Mouse (Mus musculus): ENCODE results near the gene Phldb2. TPM values are rescaled to one million over a fixed set of nuclear protein-coding genes. Genes with fewer than 3 reads are reported as not detected.

Phldb2 gene
- total and polyA plus RNA-seq, 2 experiments from 2014 or later: 4.2 to 25.2 TPM

DNA sequence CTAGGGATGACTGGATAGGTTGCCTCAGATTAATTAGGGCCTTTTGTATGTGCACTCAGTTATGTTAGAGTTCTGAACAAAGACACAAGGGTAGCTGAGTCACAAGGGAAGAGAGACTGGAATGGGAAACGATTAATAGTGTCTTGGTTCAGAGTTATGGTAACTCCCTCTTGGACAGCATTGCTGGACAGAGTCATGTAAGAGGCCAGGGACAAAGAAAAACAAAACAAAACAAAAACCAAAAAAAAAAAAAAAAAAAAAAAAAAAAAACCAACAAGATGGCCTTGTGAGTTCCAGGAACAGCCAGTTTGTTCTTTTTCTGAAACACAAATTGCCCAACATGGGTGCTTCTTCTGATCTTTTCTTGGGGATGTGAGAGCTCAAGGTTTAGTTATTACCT, 32.8 kb upstream of the Phldb2 start:
- H3K4me1 ChIP-seq (ENCODE audit: insufficient read depth): no peaks in the 10 kb centered on the region
- H3K27ac ChIP-seq (ENCODE audit: low read depth, low read length): no peak overlapping the region
- DNase-seq (no peak), ATAC-seq (no peak)
- no peak for TF ChIP-seq CTCF (IDR thresholded peaks at IDR 0.05; ENCODE audit: low read depth)
- no peaks in the 10 kb centered on the region for H3K27me3 ChIP-seq (ENCODE audit: insufficient read depth, low read length)
- WGBS: 30% methylated on average over 1 of the region's 1 CpGs
- no peak overlapping the region for H3K9ac ChIP-seq
- H3K4me3 ChIP-seq (ENCODE audit: low read depth, low read length): no peak overlapping the region
- H3K36me3 ChIP-seq (ENCODE audit: insufficient read depth): no peaks in the 10 kb centered on the region
- H3K9me3 ChIP-seq (ENCODE audit: low read length): no peaks in the 10 kb centered on the region
- no peak overlapping the region for H3K4me2 ChIP-seq (ENCODE audit: low read depth)

DNA sequence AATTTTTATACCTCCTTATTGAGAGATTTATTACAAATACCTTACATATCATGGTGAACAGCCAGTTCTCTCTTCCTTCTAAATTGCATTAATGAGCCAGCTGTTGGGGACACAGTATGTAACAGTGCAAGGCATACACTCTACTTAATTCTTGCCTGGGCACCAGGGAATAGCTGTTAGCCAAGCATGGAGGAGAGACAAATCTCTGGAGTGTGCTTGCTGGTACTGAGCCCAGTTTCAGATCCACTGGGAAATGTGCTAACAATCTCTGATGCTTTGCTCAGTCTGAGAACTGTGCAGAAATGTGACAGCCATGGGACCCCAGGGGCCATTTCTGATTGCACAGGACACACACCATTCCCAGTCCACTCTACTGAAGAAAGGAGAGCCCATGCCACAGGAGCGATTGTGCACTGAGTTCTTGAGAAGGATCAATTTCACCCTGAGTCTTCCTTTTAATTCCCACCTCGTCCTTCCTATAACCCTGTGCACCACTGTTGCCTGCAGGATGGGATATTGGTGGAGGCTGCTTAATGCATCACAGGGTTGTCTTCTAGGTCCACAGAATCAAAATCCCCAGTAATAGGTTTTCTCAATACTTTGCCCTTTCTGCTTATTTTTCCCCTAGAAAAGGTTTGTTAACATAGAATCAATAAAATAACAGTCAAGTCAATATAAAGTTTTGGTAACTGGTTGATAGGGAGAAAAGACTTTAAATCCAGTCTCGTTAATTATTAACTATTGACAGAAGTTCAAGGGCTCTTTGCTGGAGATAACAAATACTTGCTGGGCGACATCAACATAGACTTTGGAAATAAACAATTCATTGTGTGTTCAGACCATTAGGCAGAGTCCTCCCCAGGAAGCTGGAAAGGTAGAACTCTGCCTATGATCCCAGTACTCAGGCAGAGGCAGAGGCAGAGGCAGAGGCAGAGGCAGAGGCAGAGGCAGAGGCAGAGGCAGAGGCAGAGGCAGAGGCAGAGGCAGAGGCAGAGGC, 31.5 kb upstream of the Phldb2 start:
- ATAC-seq (no peak), DNase-seq (no peak)
- no peak overlapping the region for H3K4me3 ChIP-seq (ENCODE audit: low read depth, low read length)
- no peak overlapping the region for H3K9ac ChIP-seq
- no peak overlapping the region for H3K4me2 ChIP-seq (ENCODE audit: low read depth)
- H3K27ac ChIP-seq (ENCODE audit: low read depth, low read length): no peak overlapping the region
- no peaks in the 10 kb centered on the region for H3K36me3 ChIP-seq (ENCODE audit: insufficient read depth)
- WGBS: 78% methylated on average over 4 of the region's 4 CpGs
- TF ChIP-seq CTCF (IDR thresholded peaks at IDR 0.05; ENCODE audit: low read depth): no peak
- H3K27me3 ChIP-seq (ENCODE audit: insufficient read depth, low read length): no peaks in the 10 kb centered on the region
- H3K4me1 ChIP-seq (ENCODE audit: insufficient read depth): no peaks in the 10 kb centered on the region
- no peaks in the 10 kb centered on the region for H3K9me3 ChIP-seq (ENCODE audit: low read length)

DNA sequence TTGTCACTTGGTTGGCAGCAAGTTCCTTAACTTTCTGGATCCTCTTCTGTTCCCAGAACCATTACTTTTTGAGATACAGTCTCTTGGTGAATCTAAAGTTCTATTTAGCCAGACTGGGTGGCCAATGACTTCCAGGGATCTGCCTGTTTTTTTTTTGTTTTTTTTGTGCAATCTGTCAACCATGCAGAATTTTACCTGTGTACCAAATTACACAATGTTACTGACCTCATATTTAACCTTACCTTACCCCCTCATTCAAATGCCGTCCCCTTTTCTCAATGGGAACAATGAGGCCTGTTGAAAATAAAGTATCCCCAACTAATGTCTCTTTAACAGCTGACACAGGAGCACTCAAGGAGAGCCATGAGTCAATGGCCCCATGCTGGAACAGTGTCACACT, 22.9 kb upstream of the Phldb2 start:
- no peak for ATAC-seq
- H3K9ac ChIP-seq: no peak overlapping the region
- no peak overlapping the region for H3K4me2 ChIP-seq (ENCODE audit: low read depth)
- no peak overlapping the region for H3K4me3 ChIP-seq (ENCODE audit: low read depth, low read length)
- no peak for TF ChIP-seq CTCF (IDR thresholded peaks at IDR 0.05; ENCODE audit: low read depth)
- H3K27ac ChIP-seq (ENCODE audit: low read depth, low read length): no peak overlapping the region
- H3K27me3 ChIP-seq (ENCODE audit: insufficient read depth, low read length): no peaks in the 10 kb centered on the region
- 84% methylated on average over 1 of the region's 1 CpGs for WGBS
- DNase-seq: no peak
- H3K36me3 ChIP-seq (ENCODE audit: insufficient read depth): 0 out of 2 replicates have a peak, but pooled peaks cover 3% of the 10 kb centered on the region
- H3K9me3 ChIP-seq (ENCODE audit: low read length): no peaks in the 10 kb centered on the region
- H3K4me1 ChIP-seq (ENCODE audit: insufficient read depth): no peaks in the 10 kb centered on the region

DNA sequence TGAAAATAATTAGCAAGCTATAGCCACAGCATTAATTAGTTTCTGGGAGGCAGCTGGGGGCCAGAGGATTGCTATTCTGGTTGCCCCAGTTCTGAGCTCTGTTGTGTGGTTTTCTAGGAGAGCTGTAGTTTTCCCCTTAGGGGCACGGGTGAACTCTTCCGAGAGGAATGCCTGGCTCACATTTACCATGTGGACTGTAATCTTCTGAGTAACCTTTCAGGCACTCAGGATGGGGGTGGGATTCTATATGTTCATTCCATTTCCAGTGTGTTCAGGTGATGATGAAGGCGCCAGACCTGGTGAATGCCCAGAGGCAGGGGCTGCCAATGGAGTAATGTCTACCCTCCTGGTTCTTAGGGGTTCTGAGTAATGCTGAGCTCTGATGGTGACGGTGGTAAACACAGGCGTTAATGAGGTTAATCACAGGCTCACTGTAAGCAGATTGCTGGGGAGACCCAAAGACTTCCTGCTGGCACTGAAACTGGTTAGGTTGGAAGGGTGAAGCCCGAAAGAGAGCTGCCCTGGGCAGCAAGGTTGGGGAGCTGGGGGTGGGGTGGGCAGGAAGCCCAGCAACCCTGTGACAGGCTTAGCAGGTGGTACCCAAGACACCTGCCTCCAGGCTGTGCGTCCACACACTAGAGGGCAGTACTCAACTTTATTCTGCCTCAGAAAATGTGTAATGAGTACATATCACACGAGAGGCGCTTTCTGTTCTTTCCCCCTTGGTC, 20.7 kb upstream of the Phldb2 start:
- Histone ChIP-seq H3K9ac (no peak overlapping the region), H3K4me1 (ENCODE audit: insufficient read depth) (no peaks in the 10 kb centered on the region), H3K4me3 (ENCODE audit: low read depth, low read length) (no peak overlapping the region), H3K27me3 (ENCODE audit: insufficient read depth, low read length) (no peaks in the 10 kb centered on the region), H3K27ac (ENCODE audit: low read depth, low read length) (no peak overlapping the region), H3K4me2 (ENCODE audit: low read depth) (no peak overlapping the region), H3K36me3 (ENCODE audit: insufficient read depth) (0 out of 2 replicates have a peak, but pooled peaks cover 3% of the 10 kb centered on the region), H3K9me3 (ENCODE audit: low read length) (no peaks in the 10 kb centered on the region)
- DNase-seq (no peak), ATAC-seq (peak; percentile 12; the same call in 1 of the 2 replicates)
- 52% methylated on average over 9 of the region's 9 CpGs for WGBS
- no peak for TF ChIP-seq CTCF (IDR thresholded peaks at IDR 0.05; ENCODE audit: low read depth)

DNA sequence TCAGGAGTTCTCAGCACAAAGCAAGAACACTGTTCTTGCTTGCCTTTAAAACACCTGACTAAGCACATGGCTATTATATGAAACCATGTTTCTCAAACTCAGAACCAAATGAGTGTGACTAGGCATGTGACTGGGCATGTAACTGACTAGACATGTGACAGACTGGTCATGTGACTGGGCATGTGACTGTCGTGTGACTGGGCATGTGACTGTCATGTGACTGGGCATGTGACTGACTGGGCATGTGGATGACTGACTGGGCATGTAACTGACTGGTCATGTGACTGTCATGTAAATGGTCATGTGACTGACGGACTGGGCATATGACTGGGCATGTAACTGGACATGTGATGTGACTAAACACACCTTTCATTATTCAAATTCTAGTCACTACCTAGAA, 16.8 kb upstream of the Phldb2 start:
- Histone ChIP-seq H3K4me2 (ENCODE audit: low read depth) (no peak overlapping the region), H3K27me3 (ENCODE audit: insufficient read depth, low read length) (no peaks in the 10 kb centered on the region), H3K27ac (ENCODE audit: low read depth, low read length) (no peak overlapping the region), H3K36me3 (ENCODE audit: insufficient read depth) (0 out of 2 replicates have a peak, but pooled peaks cover 3% of the 10 kb centered on the region), H3K4me1 (ENCODE audit: insufficient read depth) (no peaks in the 10 kb centered on the region), H3K4me3 (ENCODE audit: low read depth, low read length) (no peak overlapping the region), H3K9me3 (ENCODE audit: low read length) (no peaks in the 10 kb centered on the region), H3K9ac (no peak overlapping the region)
- 92% methylated on average over 2 of the region's 2 CpGs for WGBS
- no peak for ATAC-seq
- TF ChIP-seq CTCF (IDR thresholded peaks at IDR 0.05; ENCODE audit: low read depth): no peak
- no peak for DNase-seq

DNA sequence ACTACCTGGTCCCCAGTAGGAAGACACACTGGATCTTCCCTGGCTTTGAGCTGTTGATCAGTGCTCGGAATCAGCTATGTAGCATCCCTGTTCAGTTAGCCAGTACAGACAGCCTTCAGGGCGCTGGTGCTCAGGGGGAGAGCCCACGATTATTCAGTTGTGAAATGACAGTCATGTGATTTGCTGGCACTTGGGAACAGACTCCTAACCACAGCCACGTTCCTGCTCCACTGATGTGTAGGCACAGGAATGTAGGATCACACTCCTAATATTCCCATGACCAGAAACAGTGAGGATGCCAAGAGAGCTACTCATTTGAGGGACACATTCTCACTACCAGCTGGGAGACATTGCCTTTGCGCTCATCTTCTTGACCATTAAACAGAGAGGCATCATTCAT, 15.3 kb upstream of the Phldb2 start:
- ATAC-seq (no peak), DNase-seq (no peak)
- no peaks in the 10 kb centered on the region for H3K27me3 ChIP-seq (ENCODE audit: insufficient read depth, low read length)
- 0 out of 2 replicates have a peak, but pooled peaks cover 3% of the 10 kb centered on the region for H3K36me3 ChIP-seq (ENCODE audit: insufficient read depth)
- no peak overlapping the region for H3K4me2 ChIP-seq (ENCODE audit: low read depth)
- no peak overlapping the region for H3K4me3 ChIP-seq (ENCODE audit: low read depth, low read length)
- no peak overlapping the region for H3K9ac ChIP-seq
- H3K9me3 ChIP-seq (ENCODE audit: low read length): no peaks in the 10 kb centered on the region
- H3K4me1 ChIP-seq (ENCODE audit: insufficient read depth): no peaks in the 10 kb centered on the region
- 76% methylated on average over 5 of the region's 5 CpGs for WGBS
- H3K27ac ChIP-seq (ENCODE audit: low read depth, low read length): no peak overlapping the region
- no peak for TF ChIP-seq CTCF (IDR thresholded peaks at IDR 0.05; ENCODE audit: low read depth)

DNA sequence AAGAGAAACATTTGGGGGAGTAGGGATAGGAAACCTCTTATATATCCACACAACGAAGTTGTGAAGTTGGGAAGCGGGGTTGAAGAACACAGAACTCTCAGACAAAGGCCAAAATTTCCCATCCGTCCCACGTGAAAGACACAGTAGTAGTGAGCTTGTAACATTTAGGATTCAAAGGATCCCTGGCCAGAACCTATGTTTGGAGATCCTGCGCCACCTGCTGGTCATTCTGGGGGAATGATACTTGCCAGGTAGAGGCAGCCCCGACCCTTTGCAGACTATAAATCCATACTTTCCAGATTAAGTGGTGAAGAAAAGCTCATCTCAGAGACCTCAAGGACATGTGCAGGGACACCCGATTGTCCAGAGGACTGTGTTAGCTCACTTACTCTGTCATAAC, 14.1 kb upstream of the Phldb2 start:
- peak; percentile 94 for ATAC-seq
- 12% methylated on average over 7 of the region's 7 CpGs for WGBS
- TF ChIP-seq CTCF (IDR thresholded peaks at IDR 0.05; ENCODE audit: low read depth): peak; percentile 94

More for the DNA sequence above, 14.1 kb upstream of the Phldb2 start:
- Histone ChIP-seq H3K27me3 (ENCODE audit: insufficient read depth, low read length) (no peaks in the 10 kb centered on the region), H3K4me3 (ENCODE audit: low read depth, low read length) (no peak overlapping the region), H3K27ac (ENCODE audit: low read depth, low read length) (no peak overlapping the region), H3K36me3 (ENCODE audit: insufficient read depth) (0 out of 2 replicates have a peak, but pooled peaks cover 3% of the 10 kb centered on the region), H3K9ac (no peak overlapping the region), H3K4me2 (ENCODE audit: low read depth) (no peak overlapping the region), H3K4me1 (ENCODE audit: insufficient read depth) (no peaks in the 10 kb centered on the region), H3K9me3 (ENCODE audit: low read length) (no peaks in the 10 kb centered on the region)
- peak; percentile 88 for DNase-seq
